Mouse (Mus musculus) stomach, embryonic 14.5 days (tissue): ENCODE measurements around the gene Pknox1. TPM values are rescaled to one million over a fixed set of nuclear protein-coding genes. Genes with fewer than 3 reads are reported as not detected.

ENCODE experiments used
- ATAC-seq: fragments of 200-750 bp; cut with Nextera tagmentation; 2 replicates; pipeline ENCODE4 v1.8.0; 2017; ENCODE audit warnings: low read depth, moderate TSS enrichment; ENCODE audit not compliant: insufficient number of reproducible peaks, insufficient read depth, low FRiP score
- H3K27ac ChIP-seq: fragments of 300-500 bp; sonication (generic); 2 replicates; pipeline ENCODE4 v1.5.1; 2014; ENCODE audit warnings: mild to moderate bottlenecking, low read length, moderate library complexity, mixed read lengths
- H3K27me3 ChIP-seq: fragments of 300-500 bp; sonication (generic); 2 replicates; pipeline ENCODE4 v1.6.1; 2014; ENCODE audit warnings: low read length, control low read depth, mixed read lengths; ENCODE audit not compliant: control insufficient read depth, insufficient read depth
- H3K36me3 ChIP-seq: fragments of 300-500 bp; sonication (generic); 2 replicates; pipeline ENCODE4 v1.6.1; 2014; ENCODE audit warnings: mild to moderate bottlenecking, control low read depth, low read length, moderate library complexity, mixed read lengths; ENCODE audit not compliant: control insufficient read depth, insufficient read depth
- H3K4me1 ChIP-seq: fragments of 300-500 bp; sonication (generic); 2 replicates; pipeline ENCODE4 v1.6.1; 2014; ENCODE audit warnings: low read length, control low read depth, mixed read lengths; ENCODE audit not compliant: control insufficient read depth, insufficient read depth
- H3K4me2 ChIP-seq: fragments of 300-500 bp; sonication (generic); replicated peaks from 2 replicates; pipeline ENCODE4 v1.6.1; 2014; ENCODE audit warnings: low read depth, low read length, control low read depth
- H3K4me3 ChIP-seq: fragments of 300-500 bp; sonication (generic); 2 replicates; pipeline ENCODE4 v1.5.1; 2014; ENCODE audit warnings: low read depth, low read length, control low read depth
- H3K9ac ChIP-seq: fragments of 300-500 bp; sonication (generic); replicated peaks from 2 replicates; pipeline ENCODE4 v1.6.1; 2014; ENCODE audit warnings: low read depth, mild to moderate bottlenecking, control low read depth, low read length, moderate library complexity, mixed read lengths
- H3K9me3 ChIP-seq: fragments of 300-500 bp; sonication (generic); 2 replicates; pipeline ENCODE4 v1.6.1; 2016; ENCODE audit warnings: low read depth, low read length, control low read depth; ENCODE audit not compliant: control insufficient read depth
- WGBS: fragments of 180-500 bp; shearing (Covaris S2); extraction: QIAGEN DNeasy Blood & Tissue Kit; methylation state at CpG from one replicate; pipeline ENCODE4 v1.1.7; 2014; 5-methylcytosine and 5-hydroxymethylcytosine counted together
- polyA plus RNA-seq: library from polyadenylated mRNA; unstranded; fragments of >200 nt; fragmentation: Nextera tagmentation; extraction: Ambion mirVana; gene quantifications from 2 replicates; pipeline ENCODE4 v1.2.1, GENCODE M21; 2014

Pknox1 gene
- polyA plus RNA-seq, 1 experiment from 2014 or later = 45.1 TPM

DNA sequence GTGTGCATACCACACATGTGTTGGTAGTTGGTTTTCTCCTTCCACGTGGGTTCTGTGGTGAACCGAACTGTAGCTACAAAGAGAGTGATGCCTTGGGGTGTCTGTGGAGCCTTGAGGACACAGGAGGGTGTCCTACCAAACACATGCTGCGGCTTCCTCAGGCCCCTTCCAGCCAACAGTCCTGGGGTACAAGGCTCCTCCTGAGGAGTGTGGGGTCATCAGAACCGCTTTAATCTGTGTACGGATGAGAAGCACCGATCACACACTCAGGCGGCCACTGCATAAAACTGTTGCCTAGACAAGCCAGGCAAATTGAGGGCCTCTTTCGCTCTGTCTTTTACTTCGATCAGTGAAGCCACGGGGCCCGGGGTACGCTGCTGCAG lies 911 bp upstream of the Pknox1 start:
- Histone ChIP-seq H3K27me3 (no peaks in the 10 kb centered on the region), H3K27ac (peak overlapping the region; percentile 92), H3K4me3 (peak overlapping the region; percentile 24), H3K4me2 (peak overlapping the region; percentile 53), H3K9me3 (no peaks in the 10 kb centered on the region), H3K36me3 (no peaks in the 10 kb centered on the region), H3K4me1 (peaks cover 28% of the 10 kb centered on the region), H3K9ac (peak overlapping the region; percentile 45)
- no peak for ATAC-seq
- 15% methylated on average over 12 of the region's 12 CpGs for WGBS

DNA sequence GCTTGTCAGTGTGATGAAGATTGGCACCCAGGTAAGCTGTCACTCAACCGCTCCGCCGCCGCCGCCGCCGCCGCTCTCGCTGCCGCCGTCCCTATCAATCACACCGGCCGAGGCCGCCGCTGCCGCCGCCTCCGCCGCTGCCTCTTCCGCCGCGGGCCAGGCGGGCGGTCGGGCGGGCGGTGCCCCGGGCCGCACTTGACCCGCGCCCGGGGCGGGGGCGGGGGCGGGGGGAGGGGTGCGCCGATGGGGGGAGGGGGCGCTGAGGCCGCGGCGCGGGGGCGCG lies 265 bp downstream of the Pknox1 start:
- H3K27me3 ChIP-seq = no peaks in the 10 kb centered on the region
- no peaks in the 10 kb centered on the region for H3K9me3 ChIP-seq
- H3K27ac ChIP-seq = peak overlapping the region; percentile 96
- peak overlapping the region; percentile 88 for H3K4me2 ChIP-seq
- peak overlapping the region; percentile 82 for H3K4me3 ChIP-seq
- ATAC-seq = no peak
- H3K36me3 ChIP-seq = no peaks in the 10 kb centered on the region
- peak overlapping the region; percentile 87 for H3K9ac ChIP-seq
- 2% methylated on average over 13 of the region's 44 CpGs for WGBS
- H3K4me1 ChIP-seq = peaks cover 33% of the 10 kb centered on the region

DNA sequence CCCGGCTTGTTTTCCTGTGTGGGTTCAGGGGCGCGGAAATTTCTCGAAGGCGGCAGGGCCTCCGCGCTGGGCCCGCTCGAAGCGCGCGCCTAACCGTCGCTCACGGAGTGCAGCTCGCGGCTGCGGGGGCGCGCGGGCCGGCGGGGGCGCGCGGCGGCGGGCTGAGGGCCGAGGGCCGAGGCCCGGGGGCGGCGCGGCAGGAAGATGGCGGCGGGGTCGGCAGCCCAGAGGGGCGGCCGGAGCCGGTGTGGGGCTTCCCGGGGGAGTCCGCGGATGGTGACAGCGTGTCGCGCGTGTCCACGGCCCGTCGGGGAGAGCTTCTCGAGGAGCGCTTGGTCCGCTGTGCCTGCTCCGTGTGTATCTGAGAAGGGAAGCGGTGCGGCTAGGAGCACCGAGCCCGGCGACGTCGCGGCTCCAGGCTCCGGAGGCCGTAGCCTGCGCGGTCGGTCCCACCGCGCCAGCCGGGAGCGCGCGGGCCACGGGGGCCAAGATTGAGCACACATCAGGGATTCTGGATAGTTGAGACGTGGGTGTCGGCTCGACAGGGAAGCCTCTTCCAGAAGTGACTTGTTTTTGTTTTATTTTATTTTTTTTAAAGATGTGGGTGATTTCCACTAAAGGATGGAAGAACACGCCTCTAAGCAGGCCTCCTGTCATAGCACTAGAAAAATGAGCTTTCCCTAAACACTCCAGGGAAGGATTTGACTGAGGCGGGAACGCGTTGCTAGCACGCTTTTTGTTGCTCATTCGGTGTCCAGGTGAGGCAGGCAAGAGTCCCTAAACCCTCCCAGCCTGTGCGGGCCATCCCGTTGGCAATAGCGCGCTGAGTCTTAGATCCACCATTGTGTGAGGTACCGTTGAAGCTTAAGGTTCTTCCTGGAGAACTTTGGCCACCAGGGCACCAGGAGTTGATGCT lies 865 bp downstream of the Pknox1 start:
- peak overlapping the region; percentile 96 for H3K27ac ChIP-seq
- WGBS = 1% methylated on average over 79 of the region's 88 CpGs
- peak; percentile 29 for ATAC-seq

DNA sequence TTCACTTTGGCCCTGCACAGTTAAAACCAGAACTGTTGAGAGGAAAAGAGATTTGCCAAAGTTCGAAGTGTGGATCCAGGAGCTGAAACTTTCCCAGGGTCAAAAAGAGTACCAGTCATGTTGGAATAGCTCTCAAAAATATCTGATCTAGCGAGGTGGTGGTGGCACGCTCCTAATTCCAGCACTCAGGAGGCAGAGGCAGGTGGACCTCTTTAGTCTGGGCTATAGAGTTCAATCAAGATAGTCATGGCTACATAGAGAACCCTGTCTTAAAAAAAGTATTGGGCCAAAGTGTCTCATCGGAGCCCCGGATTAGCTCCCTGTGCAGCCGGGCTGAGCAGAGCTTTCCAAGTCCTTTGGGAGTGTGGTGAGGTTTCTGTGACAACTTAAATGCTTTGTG lies 1.7 kb downstream of the Pknox1 start:
- WGBS = 74% methylated on average over 6 of the region's 6 CpGs
- Histone ChIP-seq H3K4me1 (peaks cover 33% of the 10 kb centered on the region), H3K27ac (peak overlapping the region; percentile 96; the same call in 1 of the 2 replicates), H3K4me2 (peak overlapping the region; percentile 88), H3K4me3 (peak overlapping the region; percentile 82), H3K9ac (peak overlapping the region; percentile 87; the same call in 1 of the 2 replicates), H3K27me3 (no peaks in the 10 kb centered on the region), H3K36me3 (no peaks in the 10 kb centered on the region), H3K9me3 (no peaks in the 10 kb centered on the region)
- ATAC-seq = no peak

More for the DNA sequence above, 865 bp downstream of the Pknox1 start:
- peaks cover 33% of the 10 kb centered on the region for H3K4me1 ChIP-seq
- no peaks in the 10 kb centered on the region for H3K9me3 ChIP-seq
- H3K4me2 ChIP-seq = peak overlapping the region; percentile 88
- H3K9ac ChIP-seq = peak overlapping the region; percentile 87
- no peaks in the 10 kb centered on the region for H3K36me3 ChIP-seq
- no peaks in the 10 kb centered on the region for H3K27me3 ChIP-seq
- peak overlapping the region; percentile 82 for H3K4me3 ChIP-seq

DNA sequence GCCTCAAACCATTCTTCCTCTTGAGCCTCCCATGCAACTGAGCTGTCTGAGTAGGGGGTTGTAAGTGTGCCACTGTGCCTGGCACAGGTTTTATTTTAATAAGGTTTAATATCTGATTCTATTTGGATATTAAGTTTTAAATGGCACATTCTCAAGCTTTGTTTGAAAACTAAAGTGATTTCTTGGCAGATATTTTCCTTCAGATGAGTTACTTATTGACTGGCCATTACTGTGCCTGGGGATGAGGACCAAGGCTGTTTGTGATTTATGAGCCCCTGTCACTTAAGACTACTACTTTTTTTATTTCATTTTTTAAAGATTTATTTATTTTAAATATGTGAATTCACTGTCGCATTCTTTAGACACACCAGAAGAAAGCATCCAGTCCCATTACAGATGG lies 5.2 kb downstream of the Pknox1 start:
- Histone ChIP-seq H3K4me1 (peaks cover 30% of the 10 kb centered on the region), H3K9ac (no peak overlapping the region), H3K27me3 (no peaks in the 10 kb centered on the region), H3K9me3 (no peaks in the 10 kb centered on the region), H3K4me2 (no peak overlapping the region), H3K36me3 (no peaks in the 10 kb centered on the region), H3K4me3 (no peak overlapping the region), H3K27ac (no peak overlapping the region)
- ATAC-seq = no peak
- WGBS = 81% methylated on average over 1 of the region's 1 CpGs

DNA sequence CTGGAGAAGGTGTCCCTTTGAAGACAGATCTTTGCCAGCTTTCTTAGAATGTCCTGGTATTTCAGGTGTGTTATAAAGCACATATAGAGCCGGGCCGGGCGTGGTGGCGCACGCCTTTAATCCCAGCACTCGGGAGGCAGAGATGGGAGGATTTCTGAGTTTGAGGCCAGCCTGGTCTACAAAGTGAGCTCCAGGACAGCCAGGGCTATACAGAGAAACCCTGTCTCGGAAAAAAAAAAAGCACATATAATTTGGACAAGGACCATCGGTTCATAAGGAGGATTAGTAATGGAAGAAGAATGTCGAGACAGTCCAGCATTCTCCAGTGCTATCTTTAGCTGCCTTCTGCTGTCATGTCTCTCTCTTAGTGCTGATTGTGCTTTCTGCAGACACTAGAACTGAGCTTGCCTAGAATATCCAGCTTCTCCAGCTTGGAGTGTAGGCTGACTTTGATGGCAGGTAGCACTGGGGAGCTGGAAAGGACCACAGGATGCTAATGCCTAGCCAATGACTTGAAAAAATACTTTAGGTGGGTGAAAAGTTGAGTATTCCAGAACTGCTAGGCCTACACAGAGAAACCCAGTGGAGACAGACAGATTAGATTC lies 5.9 kb downstream of the Pknox1 start:
- Histone ChIP-seq H3K4me2 (no peak overlapping the region), H3K36me3 (no peaks in the 10 kb centered on the region), H3K9ac (no peak overlapping the region), H3K4me3 (no peak overlapping the region), H3K27ac (no peak overlapping the region), H3K27me3 (no peaks in the 10 kb centered on the region), H3K9me3 (no peaks in the 10 kb centered on the region), H3K4me1 (peaks cover 30% of the 10 kb centered on the region)
- ATAC-seq = peak; percentile 78
- WGBS = 82% methylated on average over 9 of the region's 9 CpGs

DNA sequence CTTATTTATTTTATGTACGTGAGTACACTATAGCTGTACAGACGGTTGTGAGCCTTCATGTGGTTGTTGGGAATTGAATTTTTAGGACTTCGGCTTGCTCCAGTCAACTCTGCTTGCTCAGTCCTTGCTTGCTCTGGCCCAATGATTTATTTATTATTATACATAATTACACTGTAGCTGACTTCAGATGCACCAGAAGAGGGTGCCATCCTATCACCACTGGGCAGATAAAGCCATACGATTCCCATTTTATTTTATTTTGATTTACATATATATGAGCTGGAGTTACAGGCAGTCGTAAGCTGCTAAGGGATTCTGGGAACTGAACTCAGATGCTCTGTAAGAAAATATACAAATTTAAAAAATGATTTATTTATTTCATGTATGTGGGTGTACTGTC lies 7.2 kb downstream of the Pknox1 start:
- WGBS = 89% methylated on average over 5 of the region's 5 CpGs
- ATAC-seq = no peak
- Histone ChIP-seq H3K9me3 (no peaks in the 10 kb centered on the region), H3K27ac (no peak overlapping the region), H3K36me3 (no peaks in the 10 kb centered on the region), H3K9ac (no peak overlapping the region), H3K4me3 (no peak overlapping the region), H3K27me3 (no peaks in the 10 kb centered on the region), H3K4me1 (peaks cover 24% of the 10 kb centered on the region), H3K4me2 (no peak overlapping the region)

DNA sequence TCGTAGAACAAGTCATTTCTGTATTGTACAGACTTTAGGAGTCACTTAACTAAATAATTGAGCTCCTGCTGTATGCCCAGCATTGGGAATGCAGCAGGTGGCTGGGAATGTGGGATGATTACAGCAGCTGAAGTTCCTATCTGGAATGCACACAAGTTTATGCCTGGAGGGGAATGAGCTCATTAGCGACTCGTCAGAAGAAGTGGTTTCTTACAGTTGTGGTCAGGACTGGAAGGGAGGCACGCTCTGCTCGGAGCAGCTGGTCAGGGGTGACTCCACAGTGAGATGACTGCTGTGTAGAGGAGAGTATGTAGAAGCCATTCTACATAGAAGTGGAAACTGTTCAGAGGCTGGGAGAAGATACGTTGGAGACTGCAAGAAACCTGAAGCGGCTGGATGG lies 10.1 kb downstream of the Pknox1 start:
- Histone ChIP-seq H3K4me1 (0 out of 2 replicates have a peak, but pooled peaks cover 4% of the 10 kb centered on the region), H3K9me3 (no peaks in the 10 kb centered on the region), H3K27ac (no peak overlapping the region), H3K4me3 (no peak overlapping the region), H3K27me3 (no peaks in the 10 kb centered on the region), H3K9ac (no peak overlapping the region), H3K36me3 (no peaks in the 10 kb centered on the region), H3K4me2 (no peak overlapping the region)
- no peak for ATAC-seq
- WGBS = 71% methylated on average over 7 of the region's 7 CpGs
